Mouse (Mus musculus) ovary, adult 18-20 months (tissue): ENCODE measurements around the gene Zfp423.

Source experiments
- DNase-seq: peaks from one replicate; pipeline ENCODE4 v3.0.0; 2022; ENCODE audit warnings: low spot score, mixed read lengths

The Zfp423 gene

GRCm38 (mm10) chr8:87663349-87664216 lies 295.8 kb downstream of the Zfp423 start:
- DNase-seq = peak; percentile 46

GRCm38 (mm10) chr8:87662811-87663341 lies 296.5 kb downstream of the Zfp423 start:
- no peak for DNase-seq

GRCm38 (mm10) chr8:87662307-87662771 lies 297.1 kb downstream of the Zfp423 start:
- DNase-seq = no peak

GRCm38 (mm10) chr8:87660916-87661910 lies 298.2 kb downstream of the Zfp423 start:
- DNase-seq = no peak

- DNase-seq = no peak
Observed at GRCm38 (mm10) chr8:87660029-87660915, 299.1 kb downstream of the Zfp423 start.

- DNase-seq = no peak
Observed at GRCm38 (mm10) chr8:87657488-87657887, 301.9 kb downstream of the Zfp423 start.

- DNase-seq = peak; percentile 71
Observed at GRCm38 (mm10) chr8:87656484-87657230, 302.7 kb downstream of the Zfp423 start.

- DNase-seq = no peak
Observed at GRCm38 (mm10) chr8:87655946-87656345, 303.4 kb downstream of the Zfp423 start.

- DNase-seq = no peak
Observed at GRCm38 (mm10) chr8:87647781-87648180, 311.6 kb downstream of the Zfp423 start.

- DNase-seq = no peak
Observed at GRCm38 (mm10) chr8:87645829-87646483, 313.4 kb downstream of the Zfp423 start.

- DNase-seq = no peak
Observed at GRCm38 (mm10) chr8:87645371-87645770, 314.0 kb downstream of the Zfp423 start.

- no peak for DNase-seq
Observed at GRCm38 (mm10) chr8:87640930-87641329, 318.5 kb downstream of the Zfp423 start.

- DNase-seq = no peak
Observed at GRCm38 (mm10) chr8:87636226-87636742, 323.1 kb downstream of the Zfp423 start.

GRCm38 (mm10) chr8:87631776-87632175 lies 327.6 kb downstream of the Zfp423 start:
- no peak for DNase-seq

GRCm38 (mm10) chr8:87629656-87630055 lies 329.7 kb downstream of the Zfp423 start:
- no peak for DNase-seq

GRCm38 (mm10) chr8:87621181-87621580 lies 338.2 kb downstream of the Zfp423 start:
- DNase-seq = no peak

GRCm38 (mm10) chr8:87620225-87620624 lies 339.2 kb downstream of the Zfp423 start:
- no peak for DNase-seq

GRCm38 (mm10) chr8:87619529-87619928 lies 339.9 kb downstream of the Zfp423 start:
- DNase-seq = no peak

- no peak for DNase-seq
Observed at GRCm38 (mm10) chr8:87619118-87619517, 340.3 kb downstream of the Zfp423 start.

- DNase-seq = no peak
Observed at GRCm38 (mm10) chr8:87613701-87614100, 345.7 kb downstream of the Zfp423 start.
